In genomic region chr12:68500794-68501193, GRCm38 (mm10) we compare ENCODE assay signal across 8 mouse cellular contexts.
DNase-seq lines count a peak whose midpoint lies in the region; ATAC-seq and TF ChIP-seq lines count a peak whose summit lies in the region.

No protein-coding gene starts in this region.

- DNase-seq in kidney, adult 9 months = peak; percentile 22
- DNase-seq in A20 (ENCODE audit: low read depth, low spot score) = peak; percentile 47
- DNase-seq in MEL (ENCODE audit: low read depth, low spot score) = peak; percentile 38
- DNase-seq in forelimb bud, embryonic 11.5 days (ENCODE audit: low read depth, low spot score) = peak; percentile 20
- no peak for DNase-seq in thymus, postnatal 10 days (ENCODE audit: low spot score in 2 of 2)
- DNase-seq in gastrocnemius, postnatal 36 days = no peak
- no peak for DNase-seq in urinary bladder, adult 18-20 months (ENCODE audit: low spot score in 2 of 2)

- no peak overlapping the region for H3K4me3 ChIP-seq in kidney, embryonic 14.5 days (ENCODE audit: low read length)
- no peak overlapping the region for H3K4me3 ChIP-seq in MEL (ENCODE audit: control insufficient read depth in 1 of 2, insufficient read depth in 1 of 2, low read depth in 2 of 2, low read length in 2 of 2)

- H3K9me3 ChIP-seq in kidney, embryonic 14.5 days (ENCODE audit: control insufficient read depth, low read length) = no peaks in the 10 kb centered on the region
- no peaks in the 10 kb centered on the region for H3K9me3 ChIP-seq in MEL (replicated peaks; ENCODE audit: insufficient read depth, low read length)

- no peak for ATAC-seq in kidney, embryonic 14.5 days (ENCODE audit: low FRiP score, low TSS enrichment)

- WGBS in kidney, embryonic 14.5 days = 90% methylated on average over 4 of the region's 4 CpGs

- H3K4me2 ChIP-seq in kidney, embryonic 14.5 days (replicated peaks; ENCODE audit: low read depth, low read length) = no peak overlapping the region

- no peaks in the 10 kb centered on the region for H3K36me3 ChIP-seq in kidney, embryonic 14.5 days (ENCODE audit: control insufficient read depth, insufficient read depth, low read length)
- no peaks in the 10 kb centered on the region for H3K36me3 ChIP-seq in MEL (ENCODE audit: control insufficient read depth in 1 of 2, insufficient read depth in 2 of 2, low read length in 2 of 2)

- H3K27me3 ChIP-seq in kidney, embryonic 14.5 days (ENCODE audit: control insufficient read depth, insufficient read depth, low read length) = no peaks in the 10 kb centered on the region
- no peaks in the 10 kb centered on the region for H3K27me3 ChIP-seq in MEL (ENCODE audit: control insufficient read depth in 1 of 2, insufficient read depth in 2 of 2, low read length in 2 of 2)

- H3K27ac ChIP-seq in kidney, embryonic 14.5 days (ENCODE audit: low read depth, low read length) = no peak overlapping the region
- H3K27ac ChIP-seq in MEL (ENCODE audit: control insufficient read depth, low read depth, low read length) = no peak overlapping the region

- H3K4me1 ChIP-seq in kidney, embryonic 14.5 days (ENCODE audit: control insufficient read depth, insufficient read depth, low read length) = no peaks in the 10 kb centered on the region
- H3K4me1 ChIP-seq in MEL (ENCODE audit: control insufficient read depth in 1 of 2, insufficient read depth in 2 of 2, low read length in 2 of 2) = no peaks in the 10 kb centered on the region

- peak; percentile 54 for TF ChIP-seq RAD21 in MEL (IDR thresholded peaks at IDR 0.05; ENCODE audit: low read depth, low read length)

- intact Hi-C loops in gastrocnemius, postnatal 36 days (cut with DNase I) = no loop called here

- H3K9ac ChIP-seq in kidney, embryonic 14.5 days (ENCODE audit: low read depth, low read length) = no peak overlapping the region
- no peak overlapping the region for H3K9ac ChIP-seq in MEL (ENCODE audit: control insufficient read depth, low read depth, low read length, poor library complexity, severe bottlenecking)

- TF ChIP-seq EP300 in MEL (IDR thresholded peaks at IDR 0.05; ENCODE audit: low read depth in 1 of 2, low read length in 2 of 2) = no peak

- H3K79me2 ChIP-seq in MEL (ENCODE audit: control insufficient read depth, insufficient read depth, low read length, poor library complexity) = no peaks in the 10 kb centered on the region

- no peak for TF ChIP-seq POLR2A in MEL (IDR thresholded peaks at IDR 0.05; ENCODE audit: control insufficient read depth in 1 of 2, insufficient read depth in 1 of 2, low read depth in 1 of 2, low read length in 2 of 2, poor library complexity in 1 of 2)

- TF ChIP-seq CTCF in MEL (IDR thresholded peaks at IDR 0.05 in 2 of 3, conservative IDR thresholded peaks at IDR 0.05 in 1 of 3; ENCODE audit: control insufficient read depth in 1 of 3, insufficient read depth in 1 of 3, low read depth in 2 of 3, low read length in 3 of 3, poor library complexity in 1 of 3, severe bottlenecking in 1 of 3) = peak; percentile 32 to 58 (median 37); a peak in 4 of 6 replicates

TF ChIP-seq in MEL, 35 proteins besides CTCF, POLR2A, EP300 and RAD21:
- TF ChIP-seq ZC3H11A (IDR thresholded peaks at IDR 0.05; ENCODE audit: low read depth, low read length) (peak; percentile 51), TAL1 (IDR thresholded peaks at IDR 0.05; ENCODE audit: low read length) (no peak), SIN3A (IDR thresholded peaks at IDR 0.05; ENCODE audit: low read length) (no peak), USF1 (IDR thresholded peaks at IDR 0.05; ENCODE audit: low read depth, low read length) (no peak), NELFE (IDR thresholded peaks at IDR 0.05; ENCODE audit: low read depth, low read length) (no peak), ZMIZ1 (IDR thresholded peaks at IDR 0.05; ENCODE audit: low read depth, low read length) (no peak), ETS1 (IDR thresholded peaks at IDR 0.05; ENCODE audit: low read depth, low read length) (no peak), CHD2 (IDR thresholded peaks at IDR 0.05; ENCODE audit: low read length) (no peak), SMC3 (IDR thresholded peaks at IDR 0.05; ENCODE audit: low read depth, low read length) (peak; percentile 77), MXI1 (IDR thresholded peaks at IDR 0.05; ENCODE audit: low read depth, low read length) (no peak)

Comparison
In these comparisons a context has a peak if more than half of its experiments do, and no peak if none do; other contexts are left out.
1. DNase-seq: peak in kidney, adult 9 months (single experiment), A20 (single experiment), MEL (single experiment) and forelimb bud, embryonic 11.5 days (single experiment); none in thymus, postnatal 10 days (0 of 2), gastrocnemius, postnatal 36 days (0 of 2) and urinary bladder, adult 18-20 months (0 of 2).